Mouse (Mus musculus): ENCODE measurements around the gene 4931440F15Rik. TPM values are rescaled to one million over a fixed set of nuclear protein-coding genes. Genes with fewer than 3 reads are reported as not detected.

The 4931440F15Rik gene
- polyA plus RNA-seq, 1 experiment from 2014 or later = 0.67 TPM

DNA sequence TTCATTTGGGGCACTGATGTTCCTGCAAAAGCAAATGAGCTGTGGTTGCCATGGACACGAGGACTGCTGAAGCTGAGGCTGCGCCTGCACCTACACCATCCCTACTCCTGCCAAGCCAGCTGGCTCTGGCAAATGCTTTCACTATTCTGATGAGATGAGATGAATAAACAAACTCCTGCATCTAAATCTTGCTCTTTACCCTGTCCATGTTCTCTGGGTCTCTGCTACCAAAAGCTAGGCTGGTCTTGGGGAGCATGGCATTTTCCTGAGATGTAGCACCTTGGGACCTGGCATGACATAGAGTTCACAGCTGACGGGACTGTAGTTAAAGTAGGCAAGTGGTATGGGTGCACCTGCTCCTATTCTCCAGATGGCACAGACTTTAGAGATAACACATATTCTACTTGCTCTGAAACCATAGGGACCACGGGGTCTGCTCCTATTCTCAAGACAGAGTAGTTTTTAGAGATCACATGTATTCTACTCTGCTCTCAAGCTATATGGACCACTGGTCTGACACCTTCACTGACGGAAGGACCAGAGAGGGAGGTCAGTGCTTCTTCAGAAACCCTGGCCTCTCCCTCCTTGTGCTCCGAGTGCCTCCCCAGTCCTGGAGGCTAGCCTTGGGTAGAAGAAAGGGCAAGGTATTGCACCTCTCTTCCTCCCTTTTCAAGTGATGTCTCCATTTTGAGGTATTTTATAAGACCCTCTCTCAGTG is 36.4 kb downstream of the 4931440F15Rik start:
- H3K36me3 ChIP-seq (replicated peaks; ENCODE audit: control insufficient read depth, insufficient read depth) = 0 out of 2 replicates have a peak, but pooled peaks cover 3% of the 10 kb centered on the region
- H3K9ac ChIP-seq = no peak overlapping the region
- no peaks in the 10 kb centered on the region for H3K27me3 ChIP-seq (ENCODE audit: control insufficient read depth, insufficient read depth, low read length)
- ATAC-seq (ENCODE audit: low FRiP score) = peak; percentile 94
- peak; percentile 63 for DNase-seq (ENCODE audit: low spot score)
- no peak overlapping the region for H3K4me2 ChIP-seq (replicated peaks)
- H3K9me3 ChIP-seq (ENCODE audit: control insufficient read depth, low read length) = no peaks in the 10 kb centered on the region
- H3K4me3 ChIP-seq (replicated peaks; ENCODE audit: low read length) = no peak overlapping the region
- WGBS = 67% methylated on average over 6 of the region's 6 CpGs
- peaks cover 12% of the 10 kb centered on the region for H3K4me1 ChIP-seq (replicated peaks; ENCODE audit: control insufficient read depth, insufficient read depth, low read length)
- H3K27ac ChIP-seq = no peak overlapping the region

DNA sequence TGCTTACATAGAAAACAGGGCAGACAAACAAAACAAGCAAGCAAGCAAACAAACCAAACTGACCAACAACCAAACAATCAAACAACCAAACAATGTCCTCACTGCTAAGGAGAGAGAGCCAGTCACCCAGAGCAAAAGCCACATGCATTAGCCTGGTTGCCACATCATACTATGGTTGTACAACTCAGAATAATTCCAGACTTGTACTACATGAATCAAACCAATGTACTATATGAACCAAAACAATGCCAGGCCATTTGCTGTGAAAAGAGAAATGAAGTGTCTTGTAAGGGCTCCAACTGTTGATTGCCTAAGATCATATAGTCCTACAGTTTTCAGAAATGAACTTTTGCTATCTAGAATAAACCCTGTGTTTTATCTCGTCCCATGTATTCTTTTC is 37.0 kb downstream of the 4931440F15Rik start:
- ATAC-seq (ENCODE audit: low FRiP score) (peak; percentile 15; the same call in 1 of the 2 replicates), DNase-seq (ENCODE audit: low spot score) (no peak)
- Histone ChIP-seq H3K4me2 (replicated peaks) (no peak overlapping the region), H3K9me3 (ENCODE audit: control insufficient read depth, low read length) (no peaks in the 10 kb centered on the region), H3K27ac (no peak overlapping the region), H3K36me3 (replicated peaks; ENCODE audit: control insufficient read depth, insufficient read depth) (0 out of 2 replicates have a peak, but pooled peaks cover 4% of the 10 kb centered on the region), H3K9ac (no peak overlapping the region), H3K4me3 (replicated peaks; ENCODE audit: low read length) (no peak overlapping the region), H3K27me3 (ENCODE audit: control insufficient read depth, insufficient read depth, low read length) (no peaks in the 10 kb centered on the region), H3K4me1 (replicated peaks; ENCODE audit: control insufficient read depth, insufficient read depth, low read length) (peaks cover 12% of the 10 kb centered on the region)
- 33% methylated on average over 1 of the region's 1 CpGs for WGBS

DNA sequence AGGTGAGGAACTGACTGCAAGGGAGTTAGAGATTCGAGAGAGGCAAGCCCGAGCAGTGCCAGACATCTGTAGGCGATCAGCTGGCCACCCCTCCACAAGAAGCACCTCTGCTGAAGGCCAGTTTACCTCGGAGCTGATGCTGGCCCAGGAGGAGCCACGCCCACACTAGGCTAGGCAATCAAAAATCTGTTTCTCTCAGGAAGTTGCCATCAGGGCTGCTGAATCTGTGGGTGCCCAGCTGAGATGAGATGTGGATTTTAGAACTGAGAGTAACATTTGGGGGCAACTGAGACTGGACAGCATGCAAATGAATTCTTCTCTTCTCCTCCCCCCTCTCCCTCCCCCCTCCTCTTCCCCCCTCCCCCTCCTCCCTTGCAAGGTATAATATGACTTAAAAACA is 38.0 kb downstream of the 4931440F15Rik start:
- H3K4me3 ChIP-seq (replicated peaks; ENCODE audit: low read length) = no peak overlapping the region
- ATAC-seq (ENCODE audit: low FRiP score) = no peak
- H3K36me3 ChIP-seq (replicated peaks; ENCODE audit: control insufficient read depth, insufficient read depth) = 0 out of 2 replicates have a peak, but pooled peaks cover 9% of the 10 kb centered on the region
- no peak overlapping the region for H3K4me2 ChIP-seq (replicated peaks)
- WGBS = 28% methylated on average over 5 of the region's 5 CpGs
- no peak overlapping the region for H3K9ac ChIP-seq
- no peaks in the 10 kb centered on the region for H3K9me3 ChIP-seq (ENCODE audit: control insufficient read depth, low read length)
- no peak overlapping the region for H3K27ac ChIP-seq
- DNase-seq (ENCODE audit: low spot score) = no peak
- H3K4me1 ChIP-seq (replicated peaks; ENCODE audit: control insufficient read depth, insufficient read depth, low read length) = peaks cover 12% of the 10 kb centered on the region
- no peaks in the 10 kb centered on the region for H3K27me3 ChIP-seq (ENCODE audit: control insufficient read depth, insufficient read depth, low read length)

DNA sequence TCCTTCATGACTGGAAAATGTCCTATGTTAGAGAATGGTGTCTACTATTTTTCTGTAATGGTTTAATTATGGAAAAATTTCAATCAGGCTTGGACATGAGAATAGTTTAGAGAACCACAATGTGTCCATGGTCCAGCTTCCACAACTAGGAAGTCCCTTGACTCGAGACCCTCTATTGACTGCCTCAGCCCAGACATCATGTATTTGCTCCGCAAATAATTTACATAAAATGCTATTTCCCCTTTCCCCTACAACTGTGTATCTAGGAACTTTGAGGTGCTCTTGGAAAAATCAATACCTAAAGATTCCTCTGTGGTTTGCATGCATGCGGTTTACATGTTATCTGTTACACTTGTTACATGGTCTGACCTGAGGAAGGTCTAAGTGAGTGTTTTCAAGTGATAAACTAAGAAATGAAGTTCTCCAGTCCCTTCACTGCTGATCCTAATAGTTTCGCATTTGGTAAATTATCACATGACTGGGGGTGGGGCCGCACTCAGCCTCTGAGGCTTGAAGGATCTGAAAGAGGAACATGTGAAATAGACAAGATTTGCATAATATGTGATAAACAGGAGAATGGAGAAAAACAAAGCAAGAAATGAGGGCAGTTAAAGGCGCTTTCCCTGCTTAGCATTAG is 38.8 kb downstream of the 4931440F15Rik start:
- no peak overlapping the region for H3K9ac ChIP-seq
- no peak for ATAC-seq (ENCODE audit: low FRiP score)
- 87% methylated on average over 6 of the region's 6 CpGs for WGBS

DNA sequence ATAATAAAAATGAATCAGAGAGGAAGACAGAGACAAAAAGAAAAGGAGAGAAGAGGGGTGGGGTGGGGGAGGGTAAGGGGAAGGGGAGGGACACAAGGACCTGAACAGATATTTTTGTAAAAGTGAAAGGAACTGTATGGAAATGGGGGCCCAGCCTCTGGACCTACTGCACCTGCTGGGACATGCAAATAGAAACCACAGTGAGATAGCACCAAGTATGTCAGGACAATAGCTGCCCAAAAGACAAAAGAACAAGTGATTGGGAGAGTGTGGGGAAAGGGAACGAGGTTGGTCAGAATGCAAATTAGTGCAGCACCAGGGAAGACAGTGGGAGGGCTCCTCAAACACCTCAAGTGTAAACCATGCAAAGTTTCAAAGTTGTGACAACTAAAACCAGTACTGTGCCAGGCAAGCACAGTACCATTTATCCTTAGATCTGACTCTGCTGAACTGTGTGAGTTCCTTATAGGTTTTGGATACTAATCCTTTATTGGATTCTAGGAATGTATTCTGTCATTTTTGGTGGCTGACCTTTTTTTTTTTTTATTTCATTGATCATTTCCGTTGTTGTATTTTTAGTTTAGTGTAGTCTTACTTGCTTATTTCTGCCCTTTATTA is 46.0 kb downstream of the 4931440F15Rik start:
- no peak overlapping the region for H3K27ac ChIP-seq
- DNase-seq (ENCODE audit: low spot score) = no peak
- no peaks in the 10 kb centered on the region for H3K27me3 ChIP-seq (ENCODE audit: control insufficient read depth, insufficient read depth, low read length)
- H3K36me3 ChIP-seq (replicated peaks; ENCODE audit: control insufficient read depth, insufficient read depth) = peaks cover 6% of the 10 kb centered on the region; the same call in 1 of the 2 replicates
- WGBS = 26% methylated on average over 2 of the region's 2 CpGs
- no peak for ATAC-seq (ENCODE audit: low FRiP score)
- H3K4me2 ChIP-seq (replicated peaks) = no peak overlapping the region
- H3K4me3 ChIP-seq (replicated peaks; ENCODE audit: low read length) = no peak overlapping the region
- no peaks in the 10 kb centered on the region for H3K9me3 ChIP-seq (ENCODE audit: control insufficient read depth, low read length)
- H3K4me1 ChIP-seq (replicated peaks; ENCODE audit: control insufficient read depth, insufficient read depth, low read length) = 0 out of 2 replicates have a peak, but pooled peaks cover 4% of the 10 kb centered on the region
- no peak overlapping the region for H3K9ac ChIP-seq

More for the DNA sequence above, 38.8 kb downstream of the 4931440F15Rik start:
- DNase-seq (ENCODE audit: low spot score) = no peak
- no peak overlapping the region for H3K27ac ChIP-seq
- H3K9me3 ChIP-seq (ENCODE audit: control insufficient read depth, low read length) = no peaks in the 10 kb centered on the region
- peaks cover 12% of the 10 kb centered on the region for H3K4me1 ChIP-seq (replicated peaks; ENCODE audit: control insufficient read depth, insufficient read depth, low read length)
- no peaks in the 10 kb centered on the region for H3K27me3 ChIP-seq (ENCODE audit: control insufficient read depth, insufficient read depth, low read length)
- H3K4me2 ChIP-seq (replicated peaks) = no peak overlapping the region
- H3K36me3 ChIP-seq (replicated peaks; ENCODE audit: control insufficient read depth, insufficient read depth) = 0 out of 2 replicates have a peak, but pooled peaks cover 9% of the 10 kb centered on the region
- no peak overlapping the region for H3K4me3 ChIP-seq (replicated peaks; ENCODE audit: low read length)

DNA sequence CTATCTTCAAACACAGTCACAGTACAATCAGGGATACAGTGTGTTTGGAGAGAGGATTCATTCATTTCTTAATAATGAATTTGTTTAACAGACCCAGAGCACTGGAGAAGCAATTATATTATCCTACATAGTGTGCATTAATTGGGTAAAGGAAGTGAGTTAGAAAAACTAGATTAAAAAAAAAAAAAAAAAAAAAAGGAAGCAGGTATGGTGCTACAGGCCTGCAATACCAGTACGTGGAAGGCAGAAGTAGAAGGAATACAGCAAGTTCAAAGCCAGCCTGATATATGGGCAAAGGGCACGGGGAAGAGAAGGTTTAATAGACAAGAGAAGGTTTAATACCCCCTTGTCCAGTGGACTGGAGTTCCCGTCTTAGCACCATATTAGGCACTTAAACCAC is 46.5 kb downstream of the 4931440F15Rik start:
- H3K4me2 ChIP-seq (replicated peaks) = no peak overlapping the region
- ATAC-seq (ENCODE audit: low FRiP score) = no peak

DNA sequence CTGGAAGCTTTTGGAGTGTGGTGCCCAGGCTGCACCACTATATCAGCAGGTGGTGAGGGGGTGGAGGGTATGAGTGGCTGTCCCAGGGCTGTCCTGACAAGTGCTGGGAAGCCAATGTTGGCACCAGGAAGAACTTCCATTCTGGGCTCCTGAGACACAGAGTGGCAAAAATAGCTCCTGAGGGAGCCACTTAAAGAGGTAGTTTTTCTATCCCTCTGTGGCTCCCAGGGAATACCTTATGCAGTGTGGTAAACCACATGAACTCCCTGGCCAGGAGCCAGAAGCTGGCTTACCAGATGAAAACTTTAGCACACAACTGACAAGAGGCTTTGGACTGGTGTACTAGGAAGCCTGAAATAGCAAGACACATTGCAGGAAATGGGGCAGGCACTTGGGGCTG is 47.5 kb downstream of the 4931440F15Rik start:
- H3K9me3 ChIP-seq (ENCODE audit: control insufficient read depth, low read length) = no peaks in the 10 kb centered on the region
- H3K9ac ChIP-seq = no peak overlapping the region
- ATAC-seq (ENCODE audit: low FRiP score) = no peak

More for the DNA sequence above, 46.5 kb downstream of the 4931440F15Rik start:
- H3K4me3 ChIP-seq (replicated peaks; ENCODE audit: low read length) = no peak overlapping the region
- H3K36me3 ChIP-seq (replicated peaks; ENCODE audit: control insufficient read depth, insufficient read depth) = peaks cover 6% of the 10 kb centered on the region; the same call in 1 of the 2 replicates
- 72% methylated on average over 3 of the region's 3 CpGs for WGBS
- no peaks in the 10 kb centered on the region for H3K27me3 ChIP-seq (ENCODE audit: control insufficient read depth, insufficient read depth, low read length)
- no peaks in the 10 kb centered on the region for H3K9me3 ChIP-seq (ENCODE audit: control insufficient read depth, low read length)
- no peak for DNase-seq (ENCODE audit: low spot score)
- H3K4me1 ChIP-seq (replicated peaks; ENCODE audit: control insufficient read depth, insufficient read depth, low read length) = 0 out of 2 replicates have a peak, but pooled peaks cover 4% of the 10 kb centered on the region
- no peak overlapping the region for H3K9ac ChIP-seq
- H3K27ac ChIP-seq = no peak overlapping the region

DNA sequence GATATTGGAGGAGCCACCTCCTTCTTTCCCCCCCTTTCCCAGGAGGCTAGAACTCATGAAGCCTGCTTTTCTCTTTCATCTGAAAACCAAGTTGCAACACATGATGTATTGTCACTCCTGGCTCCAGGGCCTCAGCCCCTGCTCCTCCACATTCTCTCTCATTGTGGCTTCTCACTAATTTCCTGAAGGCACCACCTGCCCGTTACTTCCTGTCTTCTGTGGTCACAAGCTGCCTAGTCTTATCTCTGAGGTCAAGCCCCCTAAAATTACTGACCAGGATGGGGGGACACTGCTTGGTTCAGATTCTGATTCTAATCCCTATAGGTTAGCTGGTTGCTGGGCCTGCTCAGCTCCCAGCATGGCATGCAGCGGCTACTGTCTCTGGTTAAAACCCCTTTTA is 50.7 kb downstream of the 4931440F15Rik start:
- no peak overlapping the region for H3K4me2 ChIP-seq (replicated peaks)
- ATAC-seq (ENCODE audit: low FRiP score) = no peak
- 68% methylated on average over 2 of the region's 2 CpGs for WGBS
- no peaks in the 10 kb centered on the region for H3K9me3 ChIP-seq (ENCODE audit: control insufficient read depth, low read length)
- DNase-seq (ENCODE audit: low spot score) = no peak
- H3K36me3 ChIP-seq (replicated peaks; ENCODE audit: control insufficient read depth, insufficient read depth) = no peaks in the 10 kb centered on the region
- no peaks in the 10 kb centered on the region for H3K27me3 ChIP-seq (ENCODE audit: control insufficient read depth, insufficient read depth, low read length)
- 0 out of 2 replicates have a peak, but pooled peaks cover 4% of the 10 kb centered on the region for H3K4me1 ChIP-seq (replicated peaks; ENCODE audit: control insufficient read depth, insufficient read depth, low read length)
- H3K9ac ChIP-seq = no peak overlapping the region
- H3K27ac ChIP-seq = no peak overlapping the region
- H3K4me3 ChIP-seq (replicated peaks; ENCODE audit: low read length) = no peak overlapping the region

More for the DNA sequence above, 47.5 kb downstream of the 4931440F15Rik start:
- Histone ChIP-seq H3K27me3 (ENCODE audit: control insufficient read depth, insufficient read depth, low read length) (no peaks in the 10 kb centered on the region), H3K4me1 (replicated peaks; ENCODE audit: control insufficient read depth, insufficient read depth, low read length) (0 out of 2 replicates have a peak, but pooled peaks cover 4% of the 10 kb centered on the region), H3K27ac (no peak overlapping the region), H3K4me3 (replicated peaks; ENCODE audit: low read length) (no peak overlapping the region), H3K4me2 (replicated peaks) (no peak overlapping the region), H3K36me3 (replicated peaks; ENCODE audit: control insufficient read depth, insufficient read depth) (no peaks in the 10 kb centered on the region; the same call in 1 of the 2 replicates)
- no peak for DNase-seq (ENCODE audit: low spot score)

DNA sequence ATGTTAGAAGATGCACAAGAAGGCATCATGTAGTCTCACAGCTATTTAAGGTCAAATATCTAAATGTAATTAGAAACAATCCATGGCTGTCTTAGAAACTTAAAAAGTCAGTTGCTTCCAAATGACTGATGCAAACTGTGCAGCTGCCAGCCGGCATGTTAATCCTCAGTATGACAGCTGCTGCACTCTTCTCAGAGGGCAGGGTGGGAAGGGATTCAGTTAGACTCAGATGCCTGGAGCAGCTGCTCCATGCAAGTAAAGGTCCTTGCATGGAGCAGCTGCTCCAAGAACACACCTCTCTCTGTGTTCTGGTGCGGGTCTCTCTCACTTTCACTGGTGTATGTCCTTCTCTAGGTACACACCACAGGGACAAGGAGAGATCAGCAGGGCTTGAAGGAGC is 51.2 kb downstream of the 4931440F15Rik start:
- no peaks in the 10 kb centered on the region for H3K9me3 ChIP-seq (ENCODE audit: control insufficient read depth, low read length)
- no peak overlapping the region for H3K4me3 ChIP-seq (replicated peaks; ENCODE audit: low read length)
- no peaks in the 10 kb centered on the region for H3K36me3 ChIP-seq (replicated peaks; ENCODE audit: control insufficient read depth, insufficient read depth)
- ATAC-seq (ENCODE audit: low FRiP score) (peak; percentile 69; the same call in 1 of the 2 replicates), DNase-seq (ENCODE audit: low spot score) (no peak)
- H3K9ac ChIP-seq = no peak overlapping the region
- no peak overlapping the region for H3K27ac ChIP-seq
- H3K4me2 ChIP-seq (replicated peaks) = no peak overlapping the region
- 0 out of 2 replicates have a peak, but pooled peaks cover 4% of the 10 kb centered on the region for H3K4me1 ChIP-seq (replicated peaks; ENCODE audit: control insufficient read depth, insufficient read depth, low read length)
- H3K27me3 ChIP-seq (ENCODE audit: control insufficient read depth, insufficient read depth, low read length) = no peaks in the 10 kb centered on the region
- 25% methylated on average over 2 of the region's 2 CpGs for WGBS
